Mouse (Mus musculus): Measurements from ENCODE around the gene Inha. TPM values are rescaled to one million over a fixed set of nuclear protein-coding genes. Genes with fewer than 3 reads are reported as not detected.
A peak's percentile ranks its signal among the peaks of the same experiment; 100 is the strongest.

The Inha gene
- total RNA-seq, 2 experiments from 2014 or later, result not detected

GRCm38 (mm10) chr1:75487405-75488161, 19.3 kb upstream of the Inha start:
- peak; percentile 40; the same call in 1 of the 2 replicates for ATAC-seq (ENCODE audit: poor library complexity, severe bottlenecking)

- no peak for ATAC-seq (ENCODE audit: poor library complexity, severe bottlenecking)
Measured at GRCm38 (mm10) chr1:75490785-75491551, 15.9 kb upstream of the Inha start.

GRCm38 (mm10) chr1:75492579-75493170, 14.2 kb upstream of the Inha start:
- ATAC-seq (ENCODE audit: poor library complexity, severe bottlenecking), result no peak

GRCm38 (mm10) chr1:75494878-75495548, 11.9 kb upstream of the Inha start:
- ATAC-seq (ENCODE audit: poor library complexity, severe bottlenecking), result no peak

- no peak for ATAC-seq (ENCODE audit: poor library complexity, severe bottlenecking)
Measured at GRCm38 (mm10) chr1:75498897-75499296, 8.0 kb upstream of the Inha start.

GRCm38 (mm10) chr1:75499441-75499840, 7.4 kb upstream of the Inha start:
- ATAC-seq (ENCODE audit: poor library complexity, severe bottlenecking), result no peak

GRCm38 (mm10) chr1:75501905-75502304, 5.0 kb upstream of the Inha start:
- no peak for ATAC-seq (ENCODE audit: poor library complexity, severe bottlenecking)

- no peak for ATAC-seq (ENCODE audit: poor library complexity, severe bottlenecking)
Measured at GRCm38 (mm10) chr1:75502945-75503650, 3.8 kb upstream of the Inha start.

- no peak for ATAC-seq (ENCODE audit: poor library complexity, severe bottlenecking)
Measured at GRCm38 (mm10) chr1:75503651-75503980, 3.3 kb upstream of the Inha start.

- no peak for ATAC-seq (ENCODE audit: poor library complexity, severe bottlenecking)
Measured at GRCm38 (mm10) chr1:75504256-75505045, 2.4 kb upstream of the Inha start.

GRCm38 (mm10) chr1:75505159-75505955, 1.5 kb upstream of the Inha start:
- ATAC-seq (ENCODE audit: poor library complexity, severe bottlenecking), result no peak

GRCm38 (mm10) chr1:75505956-75506831, 683 bp upstream of the Inha start, which contains the start of gene Obsl1:
Gene Obsl1, minus strand, starts transcription at chr1:75506452.
- ATAC-seq (ENCODE audit: poor library complexity, severe bottlenecking), result no peak

- no peak for ATAC-seq (ENCODE audit: poor library complexity, severe bottlenecking)
Measured at GRCm38 (mm10) chr1:75509586-75509985, 2.7 kb downstream of the Inha start.

- ATAC-seq (ENCODE audit: poor library complexity, severe bottlenecking), result no peak
Measured at GRCm38 (mm10) chr1:75510154-75510553, 3.3 kb downstream of the Inha start.

GRCm38 (mm10) chr1:75511437-75512210, 4.7 kb downstream of the Inha start:
- no peak for ATAC-seq (ENCODE audit: poor library complexity, severe bottlenecking)

- no peak for ATAC-seq (ENCODE audit: poor library complexity, severe bottlenecking)
Measured at GRCm38 (mm10) chr1:75512550-75512949, 5.7 kb downstream of the Inha start.

- ATAC-seq (ENCODE audit: poor library complexity, severe bottlenecking), result no peak
Measured at GRCm38 (mm10) chr1:75516703-75517380, 10.0 kb downstream of the Inha start.

All from megakaryocyte, adult 5-6 weeks (primary cell).